Mouse (Mus musculus) urinary bladder, adult 2 months (tissue): ENCODE measurements around the gene Opn3. TPM values are rescaled to one million over a fixed set of nuclear protein-coding genes. Genes with fewer than 3 reads are reported as not detected.

Experiments used
- polyA plus RNA-seq: library from polyadenylated mRNA; depleted of rRNA; stranded (reverse); fragments of >200 nt; gene quantifications from 2 replicates; pipeline ENCODE4 v1.2.3, GENCODE M21; 2012; rRNA removed

Opn3 gene
- polyA plus RNA-seq, 1 experiment: 1.4 TPM

Other genes starting within 250 kb of the Opn3 start
- gene Rgs7, start 200.3 kb downstream of the Opn3 start, polyA plus RNA-seq: 0.72 and 0.84 TPM in 2 replicates
- gene Kmo, start 72.4 kb downstream of the Opn3 start, polyA plus RNA-seq: 2.0 and 2.3 TPM in 2 replicates
- gene Fh1, start 67.1 kb downstream of the Opn3 start, polyA plus RNA-seq: 97.5 and 98.0 TPM in 2 replicates
- 2.2 and 2.3 TPM in 2 replicates for gene Chml, start 125 bp upstream of the Opn3 start, polyA plus RNA-seq
- not detected in 2 replicates for gene Wdr64, start 5.8 kb upstream of the Opn3 start, polyA plus RNA-seq
- 0.17 and 0.21 TPM in 2 replicates for gene Exo1, start 187.8 kb upstream of the Opn3 start, polyA plus RNA-seq
- gene Gm38100, start 227.6 kb upstream of the Opn3 start, polyA plus RNA-seq: not detected in 2 replicates